Mouse (Mus musculus): Measurements from ENCODE around the gene Tmem151a.
A peak's percentile ranks its signal among the peaks of the same experiment; 100 is the strongest.
"Not testable (repeated sequence)": the region's sequence is repeated elsewhere in the genome, so short reads cannot be mapped to it uniquely, and the experiment has no call there.

Gene Tmem151a

DNA sequence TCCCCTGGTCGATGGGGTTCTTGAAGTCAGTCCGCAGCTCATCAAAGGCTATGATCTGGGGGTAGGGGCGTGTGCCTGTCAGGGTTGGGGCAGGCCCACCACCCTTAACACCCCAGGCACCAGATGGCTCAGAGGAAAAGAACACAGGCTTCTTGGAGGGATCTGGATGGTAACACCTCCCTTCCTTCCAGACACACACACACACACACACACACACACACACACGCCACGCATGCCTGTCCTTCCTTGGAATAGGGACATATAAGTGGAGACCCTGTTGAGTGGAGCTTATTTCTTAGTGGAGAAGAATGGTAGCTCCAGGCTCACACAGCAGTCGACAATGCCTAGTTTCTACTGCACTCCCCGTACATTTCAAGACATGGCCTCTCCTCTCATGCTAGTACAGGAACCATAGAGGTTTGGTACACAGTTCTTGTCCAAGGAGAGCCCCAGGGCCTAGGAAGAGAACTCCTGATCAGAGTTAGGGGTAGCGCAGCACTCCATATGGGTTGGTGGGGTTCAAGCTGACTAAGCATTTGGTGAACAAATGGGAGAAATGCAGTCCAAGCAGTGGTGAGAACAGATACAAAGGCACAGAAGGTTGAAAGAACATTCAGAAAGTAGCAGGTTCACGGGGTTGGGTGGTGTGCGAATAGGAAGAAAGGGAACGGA, 9.6 kb upstream of the Tmem151a start:
- no peak for DNase-seq (ENCODE audit: extremely low read depth, insufficient read length, low spot score)

DNA sequence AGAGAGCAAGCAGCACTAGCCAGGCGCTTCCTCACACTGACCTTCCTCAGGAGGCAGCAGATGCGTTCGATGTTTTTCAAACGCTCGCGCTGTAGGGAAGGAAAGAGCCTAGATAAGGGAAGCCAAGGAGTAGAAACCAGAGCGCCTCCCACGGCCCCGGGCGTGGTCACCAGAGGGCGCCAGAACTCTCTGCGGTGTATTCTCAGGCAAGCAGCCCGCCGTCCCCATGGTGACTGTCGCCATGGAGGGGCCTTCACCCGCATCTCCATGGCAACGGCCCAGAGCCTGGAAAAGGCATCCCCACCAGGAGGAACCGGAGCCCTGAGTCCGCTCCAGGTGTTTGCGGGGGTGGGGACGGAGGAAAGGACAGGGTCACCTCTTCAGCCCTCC, 8.9 kb upstream of the Tmem151a start:
- peak; percentile 56 for DNase-seq (ENCODE audit: extremely low read depth, insufficient read length, low spot score)

DNA sequence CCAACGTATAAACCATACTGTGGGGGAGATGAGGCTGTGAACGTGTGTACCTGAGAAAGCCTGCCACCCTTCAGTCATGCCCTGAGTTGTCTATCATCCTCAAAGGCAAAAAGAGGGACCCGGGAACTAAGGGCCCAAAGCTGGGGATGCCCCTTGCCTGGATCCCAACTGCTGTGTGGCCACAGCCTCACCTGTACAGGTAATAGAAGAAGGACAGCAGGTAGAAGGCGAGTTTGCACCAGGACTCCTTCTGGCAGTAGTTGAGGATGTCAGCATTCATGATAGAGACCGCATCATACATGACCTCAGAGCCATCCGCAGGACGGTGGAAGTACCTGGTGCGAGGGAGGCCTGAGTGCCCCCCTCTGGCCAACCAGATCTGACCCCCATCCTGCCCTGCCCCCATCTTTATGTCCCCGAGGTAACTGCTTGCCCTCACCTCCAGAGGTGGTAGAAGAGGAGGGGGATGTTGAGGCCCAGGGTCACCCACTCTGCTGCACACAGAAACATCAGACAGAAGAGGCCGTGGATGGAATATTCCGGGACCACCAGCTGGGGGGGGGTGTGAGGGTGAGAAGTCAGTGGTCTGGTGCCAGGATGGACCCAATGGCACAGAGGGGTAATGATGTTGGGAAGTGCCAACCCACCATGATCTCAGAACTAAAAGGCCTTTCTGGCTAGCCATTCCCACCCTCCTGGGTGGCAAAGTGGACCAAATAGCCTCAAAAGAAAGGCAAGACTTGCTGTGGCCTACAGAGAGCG, 8.3 kb upstream of the Tmem151a start:
- DNase-seq (ENCODE audit: extremely low read depth, insufficient read length, low spot score): no peak

DNA sequence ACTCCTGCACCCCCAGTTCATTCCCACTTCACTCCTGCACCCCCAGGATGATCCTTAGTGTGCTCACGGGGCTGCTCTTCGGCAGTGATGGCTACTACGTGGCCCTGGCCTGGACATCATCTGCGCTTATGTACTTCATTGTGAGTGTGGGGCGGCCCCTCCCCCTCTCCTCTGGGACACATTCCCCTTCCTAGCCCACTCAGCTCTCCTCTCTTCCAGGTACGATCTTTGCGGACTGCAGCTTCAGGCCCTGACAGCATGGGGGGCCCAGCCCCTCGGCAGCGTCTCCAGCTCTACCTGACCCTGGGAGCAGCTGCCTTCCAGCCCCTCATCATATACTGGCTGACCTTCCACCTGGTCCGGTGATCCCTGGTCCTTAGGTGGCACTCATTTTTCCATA, 6.8 kb upstream of the Tmem151a start:
- no peak for DNase-seq (ENCODE audit: extremely low read depth, insufficient read length, low spot score)

DNA sequence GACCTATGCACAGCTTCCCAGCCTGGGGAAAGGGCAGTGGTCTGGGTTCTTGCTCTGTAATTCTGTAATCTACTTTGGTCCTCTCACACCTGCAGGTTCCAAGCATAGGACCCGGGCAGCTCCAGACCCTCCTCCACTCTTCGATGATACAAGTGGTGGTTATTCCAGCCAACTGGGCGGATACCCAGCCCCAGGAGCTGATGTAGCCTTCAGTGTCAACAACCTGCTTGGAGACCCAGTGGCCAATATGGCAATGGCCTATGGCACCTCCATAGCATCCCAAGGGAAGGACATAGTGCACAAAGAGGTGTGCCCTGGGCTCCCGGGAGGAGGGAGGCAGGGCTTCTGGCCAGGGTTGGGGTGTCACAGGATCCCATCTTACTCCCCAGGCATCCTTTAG, 4.0 kb upstream of the Tmem151a start:
- no peak for DNase-seq (ENCODE audit: extremely low read depth, insufficient read length, low spot score)

DNA sequence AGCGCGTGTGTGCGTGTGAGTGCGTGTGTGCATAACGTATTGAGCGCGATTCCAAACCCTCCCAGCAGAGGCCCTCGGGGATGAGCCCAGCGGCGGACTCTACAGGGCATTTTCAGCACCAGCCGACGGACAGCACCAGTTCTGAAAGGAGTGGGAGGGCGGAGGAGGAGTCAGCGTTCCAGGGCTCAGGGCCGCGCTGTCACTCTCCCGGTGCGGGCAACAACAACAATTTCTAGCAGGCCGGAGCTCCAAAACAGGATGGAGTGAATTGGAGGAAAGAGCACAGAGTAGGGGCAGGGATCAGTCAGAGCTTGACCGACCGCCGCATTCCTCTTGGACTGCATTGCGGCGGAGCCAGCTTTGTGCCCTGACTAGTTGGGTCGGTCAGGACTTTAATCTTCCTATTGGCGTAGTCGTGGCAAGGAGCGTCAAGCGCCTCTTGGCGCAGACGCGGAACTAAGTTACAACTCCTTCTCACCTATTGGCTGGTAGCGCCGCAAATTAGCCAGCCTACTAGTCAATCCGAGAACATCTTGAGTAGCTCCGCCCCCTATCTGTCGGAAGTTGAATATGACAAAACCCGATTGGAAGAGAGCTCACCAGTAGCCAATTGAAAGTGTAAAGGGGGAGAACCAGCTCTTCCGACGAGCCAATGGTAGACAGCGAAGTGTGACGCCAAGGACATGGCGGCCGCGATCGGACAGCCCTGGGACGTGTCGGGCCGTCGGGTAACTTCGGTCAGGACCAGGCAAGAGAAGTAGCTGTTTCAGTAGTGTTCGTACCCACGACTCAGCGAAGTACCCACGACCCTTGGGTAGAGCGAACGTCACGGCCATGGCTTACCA, 2.8 kb upstream of the Tmem151a start, which contains the start of gene Yif1a:
TSS of gene Yif1a (plus strand) at position 655 of the 845 bp plus-strand sequence.
- DNase-seq (ENCODE audit: extremely low read depth, insufficient read length, low spot score): peak; percentile 89

DNA sequence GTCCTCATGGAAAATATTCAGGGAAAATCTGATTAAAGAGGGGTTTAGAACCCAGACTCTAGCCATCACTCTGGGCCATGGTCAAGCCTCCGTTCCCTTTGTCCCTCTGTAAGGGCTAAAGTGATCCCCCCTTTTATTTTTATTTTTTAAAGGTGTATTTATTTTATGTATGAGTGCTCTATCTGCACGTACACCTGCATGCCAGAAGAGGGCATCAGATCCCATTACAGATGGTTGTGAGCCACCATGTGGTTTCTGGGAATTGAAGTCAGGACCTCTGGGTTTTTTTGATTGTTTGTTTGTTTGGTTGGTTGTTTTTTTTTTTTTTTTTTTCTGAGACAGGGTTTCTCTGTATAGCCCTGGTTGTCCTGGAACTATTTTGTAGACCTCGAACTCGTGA, 1.2 kb upstream of the Tmem151a start:
- DNase-seq (ENCODE audit: extremely low read depth, insufficient read length, low spot score): not testable (repeated sequence)

DNA sequence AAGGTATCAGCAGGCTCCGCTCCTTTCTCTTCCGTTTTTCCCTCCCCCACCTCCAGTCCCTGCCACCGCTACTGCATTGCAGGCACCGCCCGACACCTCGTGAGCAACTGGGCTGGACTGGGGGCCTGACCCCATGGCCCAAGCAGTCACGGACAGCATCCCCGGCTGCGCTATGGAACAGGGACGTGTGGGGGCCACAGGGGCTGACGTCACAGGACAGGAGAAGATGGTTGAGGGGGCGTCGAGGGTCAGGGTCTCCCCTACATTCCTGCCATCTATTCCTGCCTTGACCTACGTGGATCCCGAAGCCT, 542 bp downstream of the Tmem151a start:
- DNase-seq (ENCODE audit: extremely low read depth, insufficient read length, low spot score): peak; percentile 64

DNA sequence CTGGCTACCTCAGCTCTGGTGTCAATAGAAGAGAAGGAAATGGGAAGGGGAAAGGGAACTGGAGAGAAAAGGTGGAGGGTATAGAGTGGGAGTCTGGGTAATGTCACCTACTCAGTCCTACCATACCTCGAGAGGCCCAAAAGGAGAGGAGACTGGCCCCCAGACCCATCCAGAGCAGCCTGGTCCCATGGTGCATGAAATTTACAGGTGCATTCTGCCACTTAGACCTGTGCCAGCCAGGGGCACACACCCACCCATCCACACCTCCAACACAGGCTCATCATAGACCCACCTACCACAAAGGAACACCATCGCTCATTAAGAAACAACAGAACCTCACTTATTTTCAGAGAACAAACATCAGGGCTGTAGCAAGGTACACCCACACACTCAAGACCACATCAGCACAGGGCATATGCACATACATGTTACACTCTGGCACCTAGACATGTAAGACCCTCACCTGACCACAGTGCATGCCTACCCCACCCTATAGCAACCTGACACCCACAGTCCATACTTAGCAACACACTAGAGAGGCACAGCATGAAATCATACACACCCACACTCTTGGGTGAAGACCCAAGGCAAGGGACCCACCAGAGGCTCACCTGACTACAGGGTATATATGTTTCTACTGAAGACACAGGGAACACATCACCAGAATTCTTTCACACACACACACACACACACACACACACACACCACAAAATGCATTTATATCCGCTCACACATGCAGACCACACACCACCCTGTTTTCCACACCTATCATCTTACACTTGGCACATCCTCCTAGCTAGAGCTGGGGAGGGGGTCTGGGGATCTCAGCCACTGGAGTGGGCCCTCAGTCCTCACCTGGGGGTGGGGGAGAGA, 1.1 kb downstream of the Tmem151a start:
- DNase-seq (ENCODE audit: extremely low read depth, insufficient read length, low spot score): no peak

DNA sequence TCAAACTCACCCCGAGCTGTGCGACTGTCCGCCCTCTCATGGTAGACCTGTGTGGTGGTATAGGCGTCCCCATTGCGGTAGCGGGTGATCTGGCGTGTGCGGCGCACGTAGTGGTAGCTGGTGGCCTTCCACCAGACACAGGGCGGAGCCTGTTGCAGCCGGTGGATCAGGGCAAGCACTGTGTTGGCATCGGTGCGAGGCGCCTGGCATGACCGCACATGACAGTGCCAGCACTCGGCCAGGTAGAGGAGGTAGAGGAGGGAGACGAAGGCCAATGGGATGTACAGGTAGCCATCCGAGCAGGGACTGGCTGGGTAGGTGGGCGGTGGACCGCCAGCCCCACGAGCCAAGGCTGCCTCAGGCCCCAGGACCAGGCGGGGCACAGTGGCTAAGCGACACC, 2.7 kb downstream of the Tmem151a start:
- no peak for DNase-seq (ENCODE audit: extremely low read depth, insufficient read length, low spot score)

DNA sequence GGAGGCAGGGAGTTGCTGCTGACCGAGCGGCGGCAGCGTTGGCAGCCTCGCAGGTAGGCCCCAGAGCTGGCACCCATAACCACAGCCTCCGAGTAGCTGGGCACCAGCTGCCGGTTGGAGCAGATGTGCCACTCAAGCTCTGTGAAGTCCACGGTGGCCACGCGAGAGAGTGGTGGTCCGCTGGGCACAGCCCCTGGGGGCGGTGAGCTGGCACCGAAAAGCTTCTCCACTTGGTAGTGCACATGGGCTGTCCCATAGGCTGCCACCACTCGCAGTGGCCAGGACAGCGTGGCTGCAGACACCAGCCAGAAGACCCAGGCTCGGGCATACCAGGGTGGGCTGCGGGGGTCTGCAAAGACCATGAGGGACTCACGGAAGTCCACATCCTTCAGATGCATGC, 3.3 kb downstream of the Tmem151a start:
- no peak for DNase-seq (ENCODE audit: extremely low read depth, insufficient read length, low spot score)

DNA sequence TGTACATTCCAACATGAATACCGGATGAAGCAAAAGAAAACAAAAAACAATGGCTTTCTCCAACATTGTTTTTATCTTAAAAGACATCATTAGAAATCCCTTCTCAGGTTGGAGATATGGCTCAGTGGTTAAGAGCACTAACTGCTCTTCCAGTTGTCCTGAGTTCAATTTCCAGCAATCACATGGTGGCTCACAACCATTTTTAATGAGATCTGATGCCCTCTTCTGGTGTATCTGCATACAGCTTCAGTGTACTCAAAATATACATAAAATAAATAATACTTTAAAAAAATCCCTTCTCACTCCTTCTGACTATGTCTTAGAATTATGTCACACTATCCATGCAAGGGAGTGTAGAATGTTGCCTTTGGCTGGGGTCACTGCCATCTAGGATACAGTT, 6.1 kb downstream of the Tmem151a start:
- no peak for DNase-seq (ENCODE audit: extremely low read depth, insufficient read length, low spot score)

DNA sequence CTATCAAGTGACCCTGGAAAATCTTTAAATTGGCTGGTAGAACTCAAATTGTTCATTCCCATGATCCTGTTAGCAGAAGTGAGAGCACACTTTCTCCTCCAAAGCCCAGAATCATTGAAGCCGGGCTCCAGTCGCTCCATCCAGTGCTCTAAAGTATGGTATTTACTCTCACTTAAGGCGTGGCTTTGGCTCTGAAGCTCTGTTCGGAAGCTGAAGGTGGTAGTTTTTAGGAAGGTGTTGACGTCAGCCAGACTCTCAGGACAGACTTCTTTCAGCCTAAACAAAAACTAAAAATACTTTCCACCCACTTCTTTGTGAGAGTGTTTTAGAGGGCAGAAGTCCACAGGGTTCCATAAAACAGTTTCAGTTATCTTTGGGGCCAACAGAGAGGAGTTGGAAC, 11.8 kb downstream of the Tmem151a start:
- no peak for DNase-seq (ENCODE audit: extremely low read depth, insufficient read length, low spot score)

DNA sequence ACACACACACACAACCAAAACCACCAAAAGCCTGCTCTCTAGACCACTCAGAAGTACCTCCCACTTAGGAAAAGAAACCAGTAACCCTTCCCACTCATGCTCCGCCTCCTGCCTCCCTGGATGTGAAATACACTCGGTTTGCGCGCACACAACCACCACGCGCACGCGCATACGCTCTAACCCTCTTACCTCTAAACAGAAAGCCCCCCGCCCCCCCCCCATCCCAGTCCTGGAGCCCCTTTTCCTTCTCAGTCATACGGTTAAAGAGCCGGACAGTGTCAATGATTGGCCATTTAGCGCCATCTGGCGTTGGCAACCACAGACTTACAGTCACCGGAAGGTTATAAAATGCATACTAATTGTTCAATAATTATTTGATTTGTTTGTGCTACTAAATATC, 12.3 kb downstream of the Tmem151a start:
- DNase-seq (ENCODE audit: extremely low read depth, insufficient read length, low spot score): peak; percentile 64

DNA sequence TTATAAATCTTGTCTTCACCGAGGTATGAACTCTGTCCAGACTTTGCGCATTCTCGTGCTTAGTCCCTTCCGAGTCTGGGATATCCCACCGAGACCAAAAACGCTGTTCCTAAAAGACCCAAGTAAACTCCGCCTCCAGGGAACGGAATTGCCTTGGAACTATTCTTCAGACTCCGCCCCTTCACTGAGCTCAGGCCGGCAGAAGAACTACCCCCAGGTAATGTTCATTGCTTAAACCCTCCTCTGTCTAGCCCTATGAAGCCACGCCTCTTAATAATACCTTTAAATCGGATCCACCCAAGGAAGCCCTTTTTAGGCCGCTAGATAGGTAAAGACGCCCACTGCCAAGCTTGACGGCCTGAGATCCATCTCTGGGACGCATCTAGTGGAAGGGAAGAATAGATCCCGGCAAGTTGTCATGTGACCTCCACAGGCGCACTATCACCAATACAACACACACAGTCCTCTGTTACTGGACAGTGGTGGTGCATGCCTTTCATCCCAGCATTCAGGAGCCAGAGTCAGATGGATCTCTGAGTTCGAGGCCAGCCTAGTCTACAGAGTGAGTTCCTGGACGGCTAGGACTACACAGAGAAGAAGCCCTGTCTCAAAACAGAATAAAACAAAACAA, 12.8 kb downstream of the Tmem151a start:
- no peak for DNase-seq (ENCODE audit: extremely low read depth, insufficient read length, low spot score)

DNA sequence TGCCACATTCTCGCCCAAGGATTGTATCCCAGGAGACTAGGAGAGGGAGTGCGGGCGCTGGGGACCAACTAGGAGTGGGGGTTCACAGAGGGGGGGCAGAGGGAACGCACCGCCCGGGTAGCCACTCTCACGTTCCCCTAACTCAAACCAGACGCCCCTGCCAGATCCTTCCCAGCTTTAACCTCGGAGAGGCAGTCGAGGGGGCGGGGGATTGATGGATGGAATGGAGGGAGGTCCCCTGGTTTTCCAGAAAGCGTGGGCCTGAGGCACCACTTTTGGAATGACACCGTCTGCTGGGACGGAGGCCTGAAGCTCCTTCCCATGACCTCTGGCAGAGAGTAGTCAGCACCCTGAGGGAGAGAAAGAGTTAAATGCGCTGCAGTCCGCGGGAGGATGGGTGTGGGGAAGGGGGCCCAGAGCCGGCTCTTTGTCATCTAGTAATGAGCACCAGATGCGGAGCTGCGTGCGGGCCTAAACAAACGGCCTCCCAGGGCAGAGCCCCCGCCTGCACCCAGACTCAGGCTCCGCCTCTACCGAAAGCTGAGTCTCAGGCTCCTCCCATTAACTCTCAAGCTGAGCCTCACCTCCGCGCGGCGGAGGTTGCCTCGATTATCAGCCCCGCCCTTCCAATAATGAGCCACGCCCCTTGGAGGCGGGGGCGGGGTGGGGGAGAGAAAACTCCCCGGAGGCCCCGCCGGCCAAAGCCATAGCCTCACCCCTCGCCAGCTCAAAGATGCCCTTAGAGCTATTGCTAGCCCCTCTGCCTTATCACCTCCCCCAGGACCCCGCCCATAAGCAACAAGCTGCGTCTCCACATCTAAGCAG, 13.6 kb downstream of the Tmem151a start:
- DNase-seq (ENCODE audit: extremely low read depth, insufficient read length, low spot score): peak; percentile 83

DNA sequence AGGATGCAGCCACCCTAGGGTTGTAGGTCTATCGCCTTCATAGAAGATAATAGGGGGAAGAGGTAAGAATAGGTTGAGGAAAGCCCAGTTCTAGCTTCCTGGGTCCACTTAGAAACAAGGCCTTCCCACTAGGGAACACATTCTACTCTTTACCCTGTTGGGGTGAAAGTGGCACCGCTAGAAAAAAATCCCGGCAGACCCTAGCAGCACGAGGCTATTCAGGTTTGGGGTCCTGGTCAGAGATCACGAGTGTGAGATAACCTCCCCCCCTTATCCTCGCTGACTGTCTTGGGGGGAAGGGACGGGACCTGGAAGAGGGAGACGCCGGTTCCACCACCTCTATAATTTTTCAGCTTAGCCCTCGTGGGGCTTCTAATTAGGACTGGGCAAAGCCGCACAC, 14.3 kb downstream of the Tmem151a start:
- no peak for DNase-seq (ENCODE audit: extremely low read depth, insufficient read length, low spot score)

DNA sequence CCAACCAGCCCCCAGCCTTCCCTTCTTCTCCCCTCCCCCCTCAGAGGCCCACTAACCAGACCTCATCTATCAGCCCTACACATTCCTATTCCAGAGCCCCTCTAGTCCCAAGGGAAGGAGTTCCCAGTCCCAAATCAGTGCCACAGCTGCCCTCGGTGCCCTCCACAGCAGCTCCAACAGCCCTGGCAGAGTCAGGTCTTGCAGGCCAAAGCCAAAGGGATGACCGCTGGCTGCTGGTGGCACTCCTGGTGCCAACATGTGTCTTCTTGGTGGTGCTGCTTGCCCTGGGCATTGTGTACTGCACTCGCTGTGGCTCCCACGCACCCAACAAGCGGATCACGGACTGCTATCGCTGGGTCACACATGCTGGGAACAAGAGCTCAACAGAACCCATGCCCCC, 15.4 kb downstream of the Tmem151a start:
- no peak for DNase-seq (ENCODE audit: extremely low read depth, insufficient read length, low spot score)

DNA sequence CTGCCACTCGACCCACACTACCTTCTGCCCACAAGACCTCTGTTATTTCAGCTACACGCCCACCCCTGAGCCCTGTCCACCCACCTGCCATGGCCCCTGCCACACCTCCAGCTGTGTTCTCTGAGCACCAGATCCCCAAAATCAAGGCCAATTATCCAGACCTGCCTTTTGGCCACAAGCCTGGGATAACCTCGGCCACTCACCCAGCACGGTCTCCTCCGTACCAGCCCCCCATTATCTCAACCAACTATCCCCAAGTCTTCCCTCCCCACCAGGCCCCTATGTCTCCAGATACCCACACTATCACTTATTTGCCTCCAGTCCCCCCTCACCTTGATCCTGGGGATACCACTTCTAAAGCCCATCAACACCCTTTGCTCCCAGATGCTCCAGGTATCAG, 15.8 kb downstream of the Tmem151a start:
- DNase-seq (ENCODE audit: extremely low read depth, insufficient read length, low spot score): no peak

Measured in 3134 (cell line).